Mouse (Mus musculus): ENCODE measurements around the gene Alg14.
A peak's percentile ranks its signal among the peaks of the same experiment; 100 is the strongest.

The Alg14 gene

GRCm38 (mm10) chr3:121370301-121370700 lies 78.7 kb downstream of the Alg14 start:
- no peak for DNase-seq

GRCm38 (mm10) chr3:121370830-121371526 lies 79.4 kb downstream of the Alg14 start:
- no peak for DNase-seq

DNA sequence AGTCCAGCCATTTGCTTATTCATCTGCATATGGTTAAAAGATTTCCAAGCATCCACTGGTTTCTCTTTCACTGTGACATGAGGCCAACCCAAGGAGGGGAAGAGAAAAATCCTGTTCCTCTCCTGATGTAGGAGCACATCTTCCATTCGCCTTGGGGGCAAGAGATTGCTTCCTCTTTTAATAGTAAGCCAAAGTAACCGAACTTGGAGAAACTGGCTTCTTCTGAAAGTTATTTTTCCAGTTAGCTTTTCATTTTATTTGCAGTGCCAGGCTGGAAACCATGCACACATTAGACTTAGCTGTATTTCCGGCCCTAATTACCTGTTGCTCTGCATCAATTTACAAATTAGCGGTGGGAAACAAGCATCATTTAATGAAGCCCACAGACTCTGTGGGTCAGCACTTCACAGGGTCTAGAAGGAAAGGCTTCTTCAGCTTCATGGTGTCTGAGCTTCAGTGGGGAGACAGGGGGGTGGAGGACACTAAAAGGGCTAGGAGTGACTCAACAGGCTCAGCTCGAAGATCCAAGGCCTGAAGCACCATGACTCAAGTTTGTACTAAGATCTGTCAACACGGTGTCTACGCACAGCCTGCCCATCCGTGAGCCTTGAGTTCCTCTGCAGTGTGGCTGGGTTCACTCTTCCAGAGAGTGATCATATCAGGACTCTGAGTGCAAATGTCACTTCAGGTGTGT lies 80.1 kb downstream of the Alg14 start:
- no peak for DNase-seq

DNA sequence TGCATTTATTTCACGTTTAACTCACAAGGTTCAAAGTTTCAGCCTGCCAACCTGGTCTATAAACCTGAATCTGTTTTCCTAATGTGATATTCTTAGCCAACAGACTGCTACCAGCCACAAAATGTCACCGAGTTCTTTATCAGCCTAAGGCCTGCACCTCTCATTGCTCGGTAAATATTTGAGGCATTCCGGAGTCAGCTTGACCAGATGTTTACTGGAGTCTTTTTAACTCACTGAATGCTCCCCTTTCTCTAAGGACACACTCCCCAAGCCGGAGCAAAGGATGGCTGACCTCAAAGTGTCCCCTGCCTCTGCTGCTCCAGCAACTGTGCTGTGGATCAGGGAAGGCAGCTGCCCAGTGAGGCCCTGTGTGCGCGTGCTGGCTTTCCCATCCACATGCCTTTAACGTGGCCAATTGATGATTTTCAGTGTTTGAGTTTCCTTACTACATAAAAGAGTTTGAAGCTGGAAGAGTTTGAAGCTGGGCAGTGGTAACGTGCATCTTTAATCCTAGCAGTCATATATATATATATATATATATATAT lies 82.4 kb downstream of the Alg14 start:
- DNase-seq: no peak

GRCm38 (mm10) chr3:121375541-121376129 lies 84.1 kb downstream of the Alg14 start:
- no peak for DNase-seq

- peak; percentile 85 for DNase-seq
These were observed 87.4 kb downstream of the Alg14 start for GRCm38 (mm10) chr3:121378708-121379612.

- no peak for DNase-seq
These were observed 88.1 kb downstream of the Alg14 start for GRCm38 (mm10) chr3:121379699-121380098.

DNA sequence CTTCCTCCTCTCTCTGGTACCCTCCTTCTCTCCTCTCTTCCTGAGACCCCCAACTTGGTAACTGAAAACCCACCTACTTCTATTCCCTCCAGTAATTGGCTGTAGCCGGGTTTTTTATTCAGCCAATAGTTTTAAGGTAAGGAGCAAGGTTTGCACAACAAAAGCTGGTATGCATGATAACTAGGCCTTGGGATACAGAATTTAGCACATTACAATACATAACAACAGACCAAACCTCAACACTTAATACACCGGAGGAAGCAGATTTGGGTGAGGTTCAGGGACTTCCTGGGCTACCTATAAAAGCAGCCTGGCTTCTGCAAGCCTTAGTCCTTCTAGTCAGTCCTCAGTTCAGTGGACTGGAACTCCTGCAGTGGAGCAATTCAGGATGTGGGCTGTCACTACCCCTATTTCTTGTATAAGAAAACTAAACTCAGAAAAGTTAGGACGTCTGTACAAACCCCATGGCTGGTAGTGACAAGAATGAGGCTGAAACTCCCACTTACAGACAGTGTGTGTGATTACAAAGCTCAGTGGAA lies 96.0 kb downstream of the Alg14 start:
- DNase-seq: no peak

DNA sequence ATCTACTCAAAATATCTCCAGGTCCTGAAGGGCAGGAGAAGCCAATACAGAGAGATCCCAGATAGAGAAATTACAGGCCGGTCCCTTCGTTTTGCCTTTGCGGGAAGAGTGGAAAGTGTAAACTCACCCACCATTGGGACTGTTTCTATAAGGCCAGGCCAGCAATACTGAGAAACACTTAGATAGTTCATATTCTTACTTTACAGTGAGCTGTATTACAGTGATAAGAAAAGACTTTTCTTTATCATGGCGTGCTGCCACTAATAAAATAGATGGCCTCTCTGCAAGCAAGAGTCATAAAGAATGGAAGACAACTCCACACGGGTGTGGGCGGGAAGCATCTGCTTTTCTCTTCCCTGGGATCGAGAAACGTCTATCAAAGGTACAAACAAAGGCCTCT lies 97.8 kb downstream of the Alg14 start:
- DNase-seq: no peak

DNA sequence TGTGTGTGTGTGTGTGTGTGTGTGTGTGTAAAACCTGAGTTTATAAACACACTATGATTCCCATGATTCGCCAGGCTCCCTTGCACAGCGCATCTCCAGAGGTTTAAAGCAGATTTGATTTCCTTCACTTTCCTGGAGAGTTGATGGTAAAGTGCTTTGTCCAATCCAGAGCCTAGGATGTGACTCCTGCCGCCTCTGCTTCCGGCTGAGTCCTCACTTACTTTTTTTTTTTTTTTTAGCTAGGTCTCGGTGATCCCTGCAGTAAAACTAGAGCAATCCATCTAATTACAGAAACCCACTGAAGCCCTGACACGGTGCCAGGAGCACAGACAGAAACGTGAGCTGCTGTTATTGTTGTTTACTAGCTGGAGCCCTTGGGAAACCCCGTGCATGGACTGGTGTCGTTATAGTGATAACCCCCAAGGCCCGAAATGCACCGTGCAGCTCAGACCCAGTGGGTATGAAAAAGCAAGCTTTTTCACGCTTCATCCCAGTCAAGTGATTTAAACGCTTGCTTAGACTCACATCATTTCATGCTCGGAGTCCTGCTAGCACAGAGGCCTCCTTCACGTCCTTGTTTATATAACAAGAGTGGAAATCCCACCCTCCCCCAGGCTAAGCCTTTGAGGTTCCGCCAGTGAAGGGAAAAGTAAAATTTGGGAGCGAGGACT lies 98.4 kb downstream of the Alg14 start:
- DNase-seq: peak; percentile 52

DNA sequence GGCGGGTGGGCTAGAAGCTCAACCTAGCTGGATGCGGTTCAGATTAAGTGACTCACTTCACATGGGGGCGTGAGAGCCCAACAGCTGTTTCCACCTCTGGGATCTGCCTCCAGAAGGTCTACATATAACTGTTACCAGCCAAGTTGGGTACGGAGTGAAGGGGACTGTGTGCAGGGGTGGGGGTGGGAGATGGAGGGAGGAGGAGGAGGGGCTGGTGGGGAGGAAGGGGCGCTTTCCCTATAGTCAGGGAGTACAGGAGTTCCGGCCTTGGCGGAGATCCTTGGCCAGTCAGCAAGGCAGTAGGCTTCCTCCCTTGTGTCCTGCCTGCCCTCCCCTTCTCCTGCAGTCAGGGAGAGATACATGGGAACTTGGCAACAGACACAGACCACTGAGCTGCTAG lies 99.2 kb downstream of the Alg14 start:
- peak; percentile 33 for DNase-seq

- peak; percentile 30 for DNase-seq
These were observed 104.2 kb downstream of the Alg14 start for GRCm38 (mm10) chr3:121395588-121396295.

GRCm38 (mm10) chr3:121396561-121396960 lies 105.0 kb downstream of the Alg14 start:
- DNase-seq: no peak

DNA sequence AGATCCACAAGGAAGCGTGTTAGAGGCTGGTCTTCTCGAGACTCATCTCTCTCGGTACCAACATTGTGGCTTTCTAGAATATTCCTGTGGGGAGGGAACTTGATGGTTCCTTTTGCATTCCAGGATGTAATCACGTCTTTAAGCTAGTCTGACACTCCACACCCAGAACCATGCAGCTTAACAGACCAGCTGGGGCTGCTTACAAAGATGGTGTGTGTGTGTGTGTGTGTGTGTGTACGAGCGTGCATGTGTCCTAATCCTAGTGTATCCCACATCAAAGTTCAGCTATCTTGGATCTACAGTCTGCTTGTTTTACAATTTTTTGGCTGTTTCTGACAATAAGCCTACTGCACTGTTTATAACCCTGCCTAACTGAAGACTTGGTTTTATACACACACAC lies 105.4 kb downstream of the Alg14 start:
- no peak for DNase-seq

GRCm38 (mm10) chr3:121401384-121401783 lies 109.8 kb downstream of the Alg14 start:
- no peak for DNase-seq

- DNase-seq: no peak
These were observed 110.5 kb downstream of the Alg14 start for GRCm38 (mm10) chr3:121402096-121402495.

GRCm38 (mm10) chr3:121403449-121403848 lies 111.9 kb downstream of the Alg14 start:
- no peak for DNase-seq

- DNase-seq: no peak
These were observed 113.5 kb downstream of the Alg14 start for GRCm38 (mm10) chr3:121405101-121405500.

DNA sequence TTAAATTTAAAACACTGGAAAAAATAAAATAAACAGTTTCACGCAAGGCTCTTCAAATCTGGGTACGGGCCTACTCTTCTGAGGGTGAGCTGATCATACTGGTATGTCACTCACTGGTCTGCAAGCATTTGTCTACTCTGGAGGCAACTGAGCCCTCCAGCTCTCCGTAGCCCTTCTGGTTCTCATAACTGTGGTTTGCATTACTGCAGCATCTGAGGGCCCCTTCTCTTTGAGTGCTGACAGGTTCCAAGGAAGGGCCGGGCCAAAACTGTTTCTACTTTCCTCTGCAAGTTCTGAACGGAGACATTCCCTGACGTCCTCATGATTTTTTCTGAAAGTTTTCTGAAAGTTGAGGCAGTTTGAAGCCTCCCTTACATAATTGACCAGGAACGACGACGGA lies 115.8 kb downstream of the Alg14 start:
- DNase-seq: no peak

- DNase-seq: no peak
These were observed 116.8 kb downstream of the Alg14 start for GRCm38 (mm10) chr3:121408386-121408785.

- no peak for DNase-seq
These were observed 119.9 kb downstream of the Alg14 start for GRCm38 (mm10) chr3:121411450-121411849.

Data from kidney, postnatal 14 days (tissue).